Mouse (Mus musculus): ENCODE measurements around the gene Ccsap.
"Not testable (repeated sequence)": the region's sequence is repeated elsewhere in the genome, so short reads cannot be mapped to it uniquely, and the experiment has no call there.

The Ccsap gene

DNA sequence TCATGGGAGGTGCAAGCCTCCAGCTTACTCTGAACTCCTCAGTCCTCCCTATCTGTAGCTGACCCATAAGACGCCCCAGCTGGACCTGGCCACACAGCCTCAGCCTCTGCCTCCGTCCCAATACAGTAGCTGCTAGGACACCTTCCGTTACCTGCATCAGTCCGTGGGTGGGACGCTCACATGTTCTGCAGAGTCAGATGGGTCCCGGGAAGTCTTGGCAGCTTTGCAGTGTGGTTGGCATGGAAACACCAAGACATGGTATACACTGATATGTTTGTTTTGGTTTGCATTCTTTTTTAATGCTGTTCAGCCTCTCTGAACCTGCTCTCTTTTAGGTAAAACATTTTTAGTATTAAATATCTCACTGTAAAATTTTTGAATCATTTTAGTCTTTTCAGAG is 23.7 kb downstream of the Ccsap start:
- DNase-seq (ENCODE audit: low spot score in 2 of 2): no peak

DNA sequence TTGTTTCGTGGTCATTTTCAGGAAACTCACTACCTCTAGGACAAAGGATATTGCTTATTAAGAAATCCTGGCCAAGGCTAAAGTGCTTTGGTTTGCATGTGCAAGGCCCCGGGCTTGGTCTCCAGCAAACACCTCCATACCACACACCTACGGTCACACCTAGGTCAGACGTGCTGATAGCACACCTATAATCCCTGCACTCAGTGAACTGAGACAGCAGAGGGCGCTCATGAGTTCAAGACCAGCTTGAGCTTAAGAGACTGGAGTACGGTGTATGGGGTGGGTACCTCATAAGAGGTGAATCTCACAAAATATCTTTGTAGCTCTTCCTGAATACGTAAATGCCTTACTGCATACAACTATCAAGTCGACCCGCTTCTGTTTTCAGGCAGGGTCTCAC is 24.6 kb downstream of the Ccsap start:
- peak in 1 of 2 experiments; percentile 65 for DNase-seq (ENCODE audit: low spot score in 2 of 2)

DNA sequence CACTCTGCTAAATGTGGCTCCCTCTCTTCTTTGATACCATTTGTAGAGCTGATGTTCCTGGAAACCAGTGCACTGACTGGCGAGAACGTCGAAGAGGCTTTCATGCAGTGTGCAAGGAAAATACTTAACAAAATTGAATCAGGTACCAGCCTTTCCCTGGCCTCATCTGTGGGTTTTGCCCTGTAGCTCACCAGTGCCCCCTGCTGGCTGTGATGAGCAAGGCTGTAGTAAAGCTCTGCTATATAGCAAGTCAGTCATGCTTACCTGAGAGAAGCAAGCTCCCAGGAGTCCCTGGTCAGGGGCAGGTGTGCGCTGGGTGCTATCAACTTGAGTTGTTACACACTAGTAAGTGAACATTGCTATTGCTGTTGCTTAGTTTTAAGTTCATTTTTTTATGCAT is 27.3 kb downstream of the Ccsap start:
- DNase-seq (ENCODE audit: low spot score in 2 of 2): no peak

- no peak for DNase-seq (ENCODE audit: low spot score in 2 of 2)
Observed at GRCm38 (mm10) chr8:123827523-123827922, 32.5 kb downstream of the Ccsap start.

- DNase-seq (ENCODE audit: low spot score in 2 of 2): no peak
Observed at GRCm38 (mm10) chr8:123826758-123827157, 33.3 kb downstream of the Ccsap start.

DNA sequence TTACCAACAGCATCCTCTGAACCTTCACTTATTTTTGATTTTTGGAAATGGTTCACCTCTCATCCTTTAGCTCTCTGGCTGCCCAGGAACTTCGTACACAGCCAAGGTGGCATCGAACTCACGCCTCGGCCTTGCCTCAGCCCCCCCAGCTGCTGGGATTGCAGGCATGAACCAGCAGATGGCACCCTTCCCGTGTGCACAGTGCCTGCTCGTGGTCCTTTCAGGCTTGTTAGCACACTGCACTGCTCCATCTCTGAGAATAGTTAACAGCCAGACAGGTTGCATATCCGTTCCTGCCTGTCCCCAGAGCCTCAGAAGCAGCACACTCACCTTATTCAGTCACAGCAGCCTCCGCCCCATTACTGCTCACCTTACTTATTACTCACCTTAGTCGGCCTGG is 34.0 kb downstream of the Ccsap start:
- no peak for DNase-seq (ENCODE audit: low spot score in 2 of 2)

DNA sequence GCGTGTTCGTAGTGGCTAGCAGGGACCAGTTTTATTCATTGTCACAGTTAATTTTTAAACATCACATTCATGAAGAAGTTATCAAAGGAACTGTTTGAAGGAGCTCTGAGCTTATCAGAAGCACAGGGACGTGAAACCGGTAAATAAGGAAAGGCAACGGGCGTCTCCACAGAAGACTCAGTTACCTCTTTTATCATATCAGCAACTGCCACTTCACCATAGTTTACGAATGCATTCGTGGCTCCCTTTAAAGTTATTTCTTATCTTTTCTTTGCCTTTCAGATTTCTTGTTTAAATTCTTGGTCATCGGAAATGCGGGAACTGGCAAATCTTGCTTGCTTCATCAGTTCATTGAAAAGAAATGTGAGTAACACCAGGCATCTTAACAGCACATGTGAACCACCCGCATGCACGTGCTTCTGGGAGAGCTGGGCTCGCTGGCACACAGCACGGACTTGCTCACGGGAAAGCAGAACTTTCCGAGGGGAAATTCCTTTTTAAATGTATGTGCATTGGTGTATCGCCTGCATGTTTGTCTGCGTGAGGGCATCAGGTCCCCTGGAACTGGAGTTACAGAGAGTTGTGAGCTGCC is 36.4 kb downstream of the Ccsap start:
- DNase-seq (ENCODE audit: low spot score in 2 of 2): no peak

DNA sequence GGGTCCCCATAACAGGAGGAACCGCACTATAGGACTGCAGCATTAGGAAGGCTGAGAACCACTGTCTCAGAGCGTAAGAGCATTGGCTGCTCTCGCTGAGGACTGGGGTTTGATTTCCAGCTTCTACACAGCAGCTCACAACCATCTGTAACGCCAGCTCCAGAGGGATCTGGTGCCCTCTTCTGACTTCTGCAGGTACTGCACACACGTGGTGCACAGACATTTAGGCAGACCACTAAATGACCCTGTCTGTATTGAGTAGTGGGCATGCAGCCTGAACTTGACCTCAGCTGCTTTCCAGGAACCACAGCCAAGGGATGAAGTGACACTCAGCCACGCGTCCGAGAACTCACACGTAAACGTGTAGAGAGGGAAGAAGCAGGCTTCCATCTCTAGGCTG is 36.9 kb downstream of the Ccsap start:
- DNase-seq (ENCODE audit: low spot score in 2 of 2): no peak

DNA sequence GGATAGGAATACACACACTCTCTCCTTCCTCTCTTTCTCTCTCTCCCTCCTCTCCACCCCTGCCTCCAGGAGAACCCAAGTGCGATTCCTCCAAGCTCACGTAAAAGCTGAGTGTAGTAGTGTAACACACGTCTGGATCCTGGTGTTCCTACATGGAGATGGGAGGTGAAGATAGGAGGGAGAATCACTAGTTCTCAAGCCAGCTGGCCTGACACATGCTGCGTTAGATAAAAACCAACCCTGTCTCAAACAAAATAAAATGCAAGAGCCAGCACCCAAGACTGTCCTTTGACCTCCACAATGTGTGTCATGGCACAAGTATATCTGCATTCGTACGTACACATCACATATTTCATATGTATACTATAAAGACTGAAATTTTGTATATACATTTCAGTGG is 39.2 kb downstream of the Ccsap start:
- no peak for DNase-seq (ENCODE audit: low spot score in 2 of 2)

DNA sequence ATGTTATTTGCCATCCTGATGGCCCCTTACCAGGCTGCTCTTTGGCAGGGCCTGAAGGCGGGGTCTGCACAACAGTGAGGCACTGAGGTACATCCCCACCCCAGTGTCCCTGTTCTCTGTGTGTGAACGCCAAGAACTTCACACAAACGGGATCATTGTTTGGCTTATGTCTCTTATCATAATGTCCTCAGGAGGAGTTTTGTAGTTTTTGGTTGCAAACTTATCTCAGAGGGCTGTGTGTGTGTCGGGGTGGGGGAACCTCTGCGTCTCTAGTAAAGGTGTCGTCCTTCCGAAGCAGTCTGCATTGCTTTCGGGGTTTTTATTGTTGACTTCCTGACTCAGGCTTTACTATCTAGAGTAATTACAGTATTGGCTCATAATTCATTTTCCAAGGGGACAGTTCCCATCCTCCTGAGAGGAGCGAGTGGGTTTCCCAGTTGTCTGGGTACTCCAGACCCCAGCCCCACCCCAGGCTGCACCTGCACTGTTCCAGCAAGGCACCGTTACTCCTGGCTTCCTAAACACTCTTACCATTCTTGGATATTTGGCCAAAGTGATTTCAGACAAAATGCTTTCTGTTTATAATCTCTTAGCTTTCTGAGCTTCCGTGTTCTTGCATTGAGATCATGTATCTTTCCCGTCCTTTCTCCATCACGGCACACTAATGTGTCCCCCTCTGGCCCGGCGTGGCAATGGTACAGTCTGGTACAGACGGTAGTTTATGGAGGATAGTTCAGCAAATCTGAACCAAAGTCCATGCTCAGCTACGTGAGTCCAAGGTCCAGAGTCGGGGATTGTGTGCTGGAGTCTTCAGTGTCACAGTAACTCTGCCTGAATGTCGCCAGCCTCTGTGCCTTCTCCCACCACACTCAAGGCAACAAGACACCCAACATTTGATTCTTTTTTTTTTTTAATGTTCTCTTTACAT is 40.1 kb downstream of the Ccsap start:
- no peak for DNase-seq (ENCODE audit: low spot score in 2 of 2)

- no peak for DNase-seq (ENCODE audit: low spot score in 2 of 2)
Observed at GRCm38 (mm10) chr8:123817747-123818146, 42.3 kb downstream of the Ccsap start.

DNA sequence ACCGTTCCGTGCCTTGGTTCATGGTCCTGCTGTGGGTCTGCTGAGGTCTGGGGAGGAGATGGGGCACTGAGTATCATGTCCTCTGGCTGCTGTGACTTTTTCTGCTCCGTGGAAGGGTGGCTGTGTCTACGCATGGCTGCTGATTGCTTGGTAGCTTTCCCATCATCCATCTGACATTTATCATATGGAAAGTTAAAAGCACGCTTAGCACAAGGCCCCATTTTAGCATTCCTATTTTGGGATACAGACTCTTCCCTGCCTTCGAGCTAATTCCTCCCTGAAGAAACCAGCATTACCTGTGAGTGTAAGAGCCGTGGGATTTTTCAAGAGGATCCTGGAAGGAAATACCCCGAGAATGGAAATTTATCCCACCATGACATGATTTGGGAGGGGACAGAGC is 43.1 kb downstream of the Ccsap start:
- no peak for DNase-seq (ENCODE audit: low spot score in 2 of 2)

- DNase-seq (ENCODE audit: low spot score in 2 of 2): no peak
Observed at GRCm38 (mm10) chr8:123815325-123815724, 44.7 kb downstream of the Ccsap start.

- no peak for DNase-seq (ENCODE audit: low spot score in 2 of 2)
Observed at GRCm38 (mm10) chr8:123813892-123814266, 46.1 kb downstream of the Ccsap start.

DNA sequence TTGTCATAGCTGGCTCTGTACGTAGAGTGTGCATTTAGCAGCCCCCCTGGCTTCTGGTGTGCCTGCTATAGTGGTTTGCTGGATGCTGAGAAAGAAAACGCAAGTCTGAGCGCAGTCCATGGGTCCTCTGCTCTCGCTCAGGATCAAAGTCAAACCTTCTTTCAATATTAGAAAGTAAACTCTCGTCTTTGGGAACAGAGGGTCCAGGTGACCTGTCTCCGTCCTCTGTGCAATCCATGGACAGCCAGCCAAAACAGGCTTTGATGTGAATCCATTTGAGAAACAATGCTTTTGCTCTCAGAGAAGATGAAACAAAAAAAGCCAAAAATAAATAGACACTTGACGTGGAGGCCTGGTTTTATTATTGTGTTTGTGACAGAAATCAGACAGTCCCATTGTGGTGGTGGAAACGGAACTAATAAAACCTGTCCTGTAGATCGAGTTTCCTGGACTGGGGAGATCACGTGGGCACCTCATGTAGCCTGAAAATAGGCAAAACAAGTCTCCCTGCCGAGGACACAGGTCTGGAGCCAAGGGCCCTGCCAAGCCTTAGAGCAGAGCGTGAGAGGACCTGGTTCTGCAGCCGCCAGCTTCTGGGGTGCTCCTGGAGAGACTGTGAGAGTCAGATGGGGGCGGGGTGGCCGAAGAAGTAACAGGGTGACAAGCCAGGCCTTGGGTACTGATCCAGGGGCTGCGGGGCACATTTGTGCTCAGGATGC is 46.7 kb downstream of the Ccsap start:
- DNase-seq (ENCODE audit: low spot score in 2 of 2): no peak

- DNase-seq (ENCODE audit: low spot score in 2 of 2): no peak
Observed at GRCm38 (mm10) chr8:123812227-123812626, 47.8 kb downstream of the Ccsap start.

GRCm38 (mm10) chr8:123809342-123809741 is 50.7 kb downstream of the Ccsap start:
- DNase-seq (ENCODE audit: low spot score in 2 of 2): not testable (repeated sequence)

GRCm38 (mm10) chr8:123808671-123809070 is 51.3 kb downstream of the Ccsap start:
- no peak for DNase-seq (ENCODE audit: low spot score in 2 of 2)

GRCm38 (mm10) chr8:123807852-123808573 is 52.0 kb downstream of the Ccsap start:
- DNase-seq (ENCODE audit: low spot score in 2 of 2): no peak

DNA sequence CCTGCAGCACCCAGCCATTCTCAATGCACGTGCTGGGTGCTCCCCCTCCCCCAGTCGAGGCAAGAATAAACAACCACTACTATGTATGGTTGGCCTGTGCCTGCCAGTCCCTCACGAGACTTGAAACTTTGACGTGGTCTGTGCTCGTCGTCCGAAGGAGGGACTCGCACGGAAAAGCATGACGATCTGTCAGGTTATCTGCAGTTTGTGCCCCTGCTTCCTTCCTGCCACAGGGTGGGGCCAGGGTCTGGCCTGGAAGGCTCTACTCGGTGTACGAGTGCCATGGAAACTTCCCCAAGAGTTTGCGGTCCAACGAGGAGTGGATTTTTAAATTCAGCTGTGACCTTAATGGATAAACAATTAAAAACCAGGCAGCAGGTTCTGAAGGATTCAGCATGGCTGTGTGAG is 53.0 kb downstream of the Ccsap start:
- DNase-seq (ENCODE audit: low spot score in 2 of 2): no peak

- DNase-seq (ENCODE audit: low spot score in 2 of 2): no peak
Observed at GRCm38 (mm10) chr8:123806374-123806935, 53.6 kb downstream of the Ccsap start.
